Mouse (Mus musculus): ENCODE results near the gene Spock1. TPM values are rescaled to one million over a fixed set of nuclear protein-coding genes. Genes with fewer than 3 reads are reported as not detected.
"Not testable (repeated sequence)": the region's sequence is repeated elsewhere in the genome, so short reads cannot be mapped to it uniquely, and the experiment has no call there.

Gene Spock1
- total RNA-seq, 2 experiments from 2014 or later, result 0.16 to 0.17 TPM

DNA sequence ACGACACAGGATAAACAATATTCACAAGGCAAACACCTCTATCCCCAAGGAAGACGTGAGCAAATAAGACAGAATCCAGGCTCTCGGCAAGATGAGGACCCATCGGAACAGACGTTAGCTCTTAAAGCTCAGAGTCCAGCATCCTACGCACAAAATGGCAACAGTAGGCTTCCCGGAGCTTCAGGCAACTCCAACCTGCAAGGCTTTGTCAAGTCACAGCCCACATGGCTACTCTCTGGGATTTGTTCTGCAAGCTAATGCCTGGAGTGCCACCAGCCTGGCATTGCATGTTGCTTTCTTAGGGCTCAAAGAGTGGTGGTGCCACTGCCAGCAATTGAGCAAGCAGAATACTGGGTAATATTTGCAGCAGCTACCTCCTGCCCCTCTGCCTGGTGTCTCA is 373.8 kb downstream of the Spock1 start:
- DNase-seq (ENCODE audit: low spot score), result no peak
- intact Hi-C loops (cut with DNase I), result no loop called here

- intact Hi-C loops (cut with DNase I), result no loop called here
- DNase-seq (ENCODE audit: low spot score), result no peak
Observed at GRCm38 (mm10) chr13:57525946-57526345, 382.2 kb downstream of the Spock1 start.

DNA sequence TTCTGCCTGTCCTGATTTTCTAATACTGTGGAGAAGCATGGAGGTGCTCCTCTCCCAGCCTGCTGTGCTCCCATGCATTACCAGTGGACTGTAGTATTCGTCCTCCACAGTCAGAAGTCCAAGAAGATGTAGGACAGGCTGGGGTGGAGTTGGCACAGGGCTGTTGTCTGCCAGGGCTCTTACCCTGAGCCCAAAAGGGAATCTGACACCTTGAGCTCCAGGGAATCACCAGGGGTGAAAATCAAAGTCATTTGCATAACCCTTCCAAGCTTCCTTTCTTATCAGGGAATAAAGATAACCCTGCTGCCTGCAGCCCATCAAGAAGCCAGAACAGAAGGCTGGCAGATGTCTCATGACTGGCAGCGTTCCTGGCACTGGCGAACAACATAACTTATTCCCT is 383.6 kb downstream of the Spock1 start:
- DNase-seq (ENCODE audit: low spot score), result no peak
- intact Hi-C loops (cut with DNase I), result no loop called here

DNA sequence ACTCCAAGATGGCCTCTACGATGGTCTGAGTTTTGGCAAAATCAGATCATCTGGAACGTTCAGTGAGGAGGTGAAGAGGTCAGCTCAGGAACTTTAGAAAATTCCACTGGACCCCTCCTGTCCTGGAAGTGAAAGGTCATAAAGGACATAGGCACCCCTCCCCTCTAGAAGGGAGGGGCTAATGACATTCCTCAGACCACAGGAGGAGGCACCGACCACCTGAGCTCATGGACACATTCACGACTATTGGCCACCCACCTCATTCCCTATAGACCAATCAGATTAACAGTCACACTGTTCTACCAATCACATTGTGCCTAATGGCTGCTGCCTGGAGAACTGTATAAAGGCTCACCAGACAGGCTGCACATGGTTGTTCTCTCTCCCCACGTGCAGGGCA is 384.8 kb downstream of the Spock1 start:
- no peak for DNase-seq (ENCODE audit: low spot score)
- intact Hi-C loops (cut with DNase I), result no loop called here

GRCm38 (mm10) chr13:57522319-57522718 is 385.8 kb downstream of the Spock1 start:
- intact Hi-C loops (cut with DNase I), result no loop called here
- DNase-seq (ENCODE audit: low spot score), result no peak

GRCm38 (mm10) chr13:57521152-57521551 is 387.0 kb downstream of the Spock1 start:
- intact Hi-C loops (cut with DNase I), result loop anchor here (2.0 kb wide), 1 partner anchor 388 kb away; the partner anchor contains the start of gene Spock1
- DNase-seq (ENCODE audit: low spot score), result no peak

DNA sequence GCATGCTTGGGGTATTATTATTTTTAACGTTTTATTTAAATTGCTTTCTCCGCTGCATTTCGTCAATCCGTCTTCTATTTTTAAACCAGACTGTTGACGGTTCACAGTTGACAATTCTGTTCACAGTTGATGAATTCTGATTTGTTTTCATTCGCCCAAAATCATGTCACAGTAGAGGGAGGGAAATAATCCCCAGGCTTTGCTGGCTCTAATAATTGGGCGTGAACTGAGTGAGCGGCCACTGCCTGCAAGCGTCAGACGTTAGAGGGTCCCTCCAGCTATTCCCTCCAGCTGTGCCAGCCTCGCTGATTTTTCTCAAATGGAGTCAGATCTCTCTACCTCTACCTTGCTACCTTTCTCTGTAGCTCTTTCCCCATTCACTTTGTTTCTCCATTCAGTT is 388.3 kb downstream of the Spock1 start:
- intact Hi-C loops (cut with DNase I), result loop anchor here (2.0 kb wide), 1 partner anchor 389 kb away; the partner anchor contains the start of gene Spock1

DNA sequence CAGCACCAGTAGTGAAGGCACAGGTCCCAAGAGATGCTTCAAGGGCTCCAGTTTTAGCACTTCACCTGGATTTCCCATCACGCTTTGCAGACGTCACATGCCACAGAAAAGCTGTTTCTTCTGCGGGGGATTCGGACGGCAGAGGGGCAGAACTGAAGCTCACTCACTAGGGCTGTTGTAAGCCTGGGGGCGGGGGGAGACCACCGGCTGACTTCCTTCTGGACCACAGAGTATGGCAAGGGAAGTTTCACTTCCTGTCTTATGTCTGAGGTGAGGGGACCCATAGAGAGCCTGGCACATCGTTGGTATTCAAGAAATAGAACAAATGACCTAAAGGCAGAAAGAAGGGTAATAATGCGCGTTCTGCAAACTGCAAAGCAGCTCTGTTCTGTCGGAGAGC is 392.4 kb downstream of the Spock1 start:
- intact Hi-C loops (cut with DNase I), result no loop called here

More for the DNA sequence above, 388.3 kb downstream of the Spock1 start:
- DNase-seq (ENCODE audit: low spot score), result no peak

GRCm38 (mm10) chr13:57501552-57501951 is 406.6 kb downstream of the Spock1 start:
- intact Hi-C loops (cut with DNase I), result no loop called here
- no peak for DNase-seq (ENCODE audit: low spot score)

More for the DNA sequence above, 392.4 kb downstream of the Spock1 start:
- no peak for DNase-seq (ENCODE audit: low spot score)

GRCm38 (mm10) chr13:57496778-57497177 is 411.4 kb downstream of the Spock1 start:
- DNase-seq (ENCODE audit: low spot score), result no peak
- intact Hi-C loops (cut with DNase I), result no loop called here

- no peak for DNase-seq (ENCODE audit: low spot score)
- intact Hi-C loops (cut with DNase I), result no loop called here
Observed at GRCm38 (mm10) chr13:57494838-57495237, 413.3 kb downstream of the Spock1 start.

DNA sequence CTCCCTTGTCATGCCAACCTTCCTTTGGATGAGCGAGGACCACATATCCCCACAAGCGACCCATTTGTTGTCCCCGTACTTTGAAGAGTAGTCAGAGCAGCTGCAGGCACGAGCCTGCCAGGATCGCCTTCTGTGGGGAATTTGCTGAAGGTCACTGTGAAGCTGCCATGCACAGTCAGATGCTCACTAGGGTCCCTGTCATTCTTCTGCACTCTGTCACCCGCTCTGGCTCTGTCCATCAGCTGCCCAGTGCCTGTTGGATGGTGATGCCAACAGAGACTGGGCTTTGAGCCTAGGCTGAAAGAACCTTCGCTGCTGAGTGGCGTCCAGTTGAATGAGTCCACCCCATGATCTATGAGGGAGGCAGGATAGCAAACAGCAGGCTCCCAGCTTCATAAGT is 419.2 kb downstream of the Spock1 start:
- intact Hi-C loops (cut with DNase I), result no loop called here
- no peak for DNase-seq (ENCODE audit: low spot score)

- no peak for DNase-seq (ENCODE audit: low spot score)
- intact Hi-C loops (cut with DNase I), result no loop called here
Observed at GRCm38 (mm10) chr13:57484426-57485168, 423.5 kb downstream of the Spock1 start.

DNA sequence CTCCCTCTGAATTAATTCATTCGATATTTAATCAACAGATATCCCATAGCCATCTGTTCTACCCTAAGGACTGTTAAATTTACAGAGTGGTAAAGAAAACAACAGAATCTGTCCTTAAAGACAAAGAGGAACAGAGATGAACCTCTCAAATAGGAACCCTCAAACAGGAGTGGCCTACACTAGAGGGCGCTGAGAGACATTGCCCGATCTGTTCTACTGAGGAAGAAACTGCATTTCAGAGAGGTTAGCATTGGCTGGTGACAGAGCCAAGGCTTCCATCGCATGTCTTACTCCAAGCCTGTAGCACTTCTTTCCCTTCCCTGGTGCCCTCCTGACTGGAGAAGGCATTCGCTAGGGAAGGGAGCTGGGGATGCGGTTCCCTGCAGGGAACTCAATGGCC is 431.4 kb downstream of the Spock1 start:
- DNase-seq (ENCODE audit: low spot score), result no peak
- intact Hi-C loops (cut with DNase I), result loop anchor here (1.0 kb wide), 1 partner anchor 432 kb away; the partner anchor contains the start of gene Spock1

GRCm38 (mm10) chr13:57474068-57474467 is 434.1 kb downstream of the Spock1 start:
- DNase-seq (ENCODE audit: low spot score), result no peak
- intact Hi-C loops (cut with DNase I), result no loop called here

DNA sequence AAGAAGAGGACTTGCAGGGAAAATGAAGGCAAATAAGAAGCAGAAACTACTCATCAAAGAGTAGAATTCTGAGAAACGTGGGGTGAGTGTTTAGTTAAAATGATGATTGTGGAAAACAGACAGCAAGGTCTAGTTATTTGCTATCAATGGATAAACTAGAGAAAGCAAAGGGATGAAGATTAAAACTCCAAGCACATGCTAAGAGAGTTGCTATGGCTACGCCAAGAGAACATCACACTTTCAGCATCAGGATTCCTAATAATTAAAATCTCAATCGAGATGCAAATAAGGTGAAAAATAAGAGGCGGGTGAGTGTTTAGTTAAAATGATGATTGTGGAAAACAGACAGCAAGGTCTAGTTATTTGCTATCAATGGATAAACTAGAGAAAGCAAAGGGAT is 437.2 kb downstream of the Spock1 start:
- intact Hi-C loops (cut with DNase I); DNase-seq (ENCODE audit: low spot score): not testable (repeated sequence)

DNA sequence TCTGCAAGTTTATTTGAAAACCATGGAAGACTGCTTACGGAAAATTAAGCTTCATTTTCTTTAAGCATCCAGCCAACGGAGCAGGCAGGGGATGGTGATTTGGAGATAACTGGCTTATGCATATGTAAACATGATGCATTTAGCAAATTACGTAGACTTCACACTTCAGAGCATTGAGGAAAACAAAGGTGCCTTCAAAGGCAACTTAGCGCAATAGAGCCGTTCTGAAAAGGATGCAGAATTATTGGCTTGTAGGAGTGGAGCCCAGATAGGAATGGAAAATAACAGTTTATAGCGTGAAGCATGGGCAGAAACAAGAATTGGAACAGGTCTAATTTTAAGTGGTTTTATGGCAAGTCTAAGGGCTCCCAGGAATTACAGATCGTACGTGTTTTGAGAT is 448.2 kb downstream of the Spock1 start:
- intact Hi-C loops (cut with DNase I), result no loop called here
- no peak for DNase-seq (ENCODE audit: low spot score)

- no peak for DNase-seq (ENCODE audit: low spot score)
- intact Hi-C loops (cut with DNase I), result no loop called here
Observed at GRCm38 (mm10) chr13:57450189-57450821, 457.8 kb downstream of the Spock1 start.

- DNase-seq (ENCODE audit: low spot score), result no peak
- intact Hi-C loops (cut with DNase I), result no loop called here
Observed at GRCm38 (mm10) chr13:57448906-57449305, 459.2 kb downstream of the Spock1 start.

DNA sequence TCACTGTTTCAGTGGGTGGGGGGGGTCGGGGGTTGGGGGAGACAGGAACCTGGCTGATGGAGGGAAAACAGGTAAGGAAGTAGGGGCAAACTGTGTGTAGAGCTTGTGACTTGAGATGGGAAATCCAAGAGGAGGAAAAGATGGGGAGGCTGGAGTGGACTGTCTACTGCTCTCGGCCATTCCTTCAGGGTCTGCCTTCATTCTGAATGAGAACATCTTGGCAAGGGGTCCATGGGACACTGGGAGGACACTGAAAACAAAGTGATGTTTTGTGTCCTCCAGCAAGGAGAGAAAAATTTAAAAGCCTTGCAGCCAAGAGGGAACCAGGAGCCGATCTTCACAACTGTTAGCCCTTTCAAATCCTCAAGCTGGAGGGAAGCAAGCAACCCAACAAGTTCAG is 463.2 kb downstream of the Spock1 start:
- intact Hi-C loops (cut with DNase I), result no loop called here

GRCm38 (mm10) chr13:57440111-57440510 is 468.0 kb downstream of the Spock1 start:
- no peak for DNase-seq (ENCODE audit: low spot score)
- intact Hi-C loops (cut with DNase I), result no loop called here

More for the DNA sequence above, 463.2 kb downstream of the Spock1 start:
- DNase-seq (ENCODE audit: low spot score), result no peak

Measured in heart, postnatal 25 days (tissue).